Comparison of ENCODE assay signal across 8 mouse cellular contexts in genomic region chr6:126165591-126166155, GRCm38 (mm10). TPM values are rescaled to one million over a fixed set of nuclear protein-coding genes. Genes with fewer than 3 reads are reported as not detected.
DNase-seq lines count a peak whose midpoint lies in the region; ATAC-seq and TF ChIP-seq lines count a peak whose summit lies in the region.
"Had no signal": no experiment of that assay in that cellular context is flagged by ENCODE, and none has a peak within 500 bp of the region (broad histone marks: within the 10 kb centered on the region; RNA-seq: fewer than 3 reads in every experiment).

No protein-coding gene starts in this region.

- peak overlapping the region; percentile 44; the same call in 1 of the 2 replicates for H3K4me2 ChIP-seq in liver, embryonic 12.5 days
- H3K4me2 ChIP-seq in hindbrain, embryonic 14.5 days (replicated peaks): 0 out of 2 replicates have a peak overlapping the region, but pooled peaks have one; percentile 3
- H3K4me2 ChIP-seq in neural tube, embryonic 12.5 days (replicated peaks): peak overlapping the region; percentile 59

- H3K9ac ChIP-seq in liver, embryonic 12.5 days: no peak overlapping the region
- H3K9ac ChIP-seq in hindbrain, embryonic 14.5 days: no peak overlapping the region
- H3K9ac ChIP-seq in neural tube, embryonic 12.5 days: no peak overlapping the region; the same call in 1 of the 2 replicates

- peak overlapping the region; percentile 17 for H3K4me3 ChIP-seq in liver, embryonic 12.5 days
- peak overlapping the region; percentile 36 for H3K4me3 ChIP-seq in embryonic fibroblast, embryonic 13.5 days (ENCODE audit: insufficient read depth, low read length)
- no peak overlapping the region for H3K4me3 ChIP-seq in hindbrain, embryonic 14.5 days (replicated peaks; ENCODE audit: low read length)
- H3K4me3 ChIP-seq in neural tube, embryonic 12.5 days: peak overlapping the region; percentile 18; the same call in 1 of the 2 replicates

- no peak for ATAC-seq in liver, embryonic 12.5 days
- no peak for ATAC-seq in hindbrain, embryonic 14.5 days (ENCODE audit: low FRiP score)
- no peak for ATAC-seq in neural tube, embryonic 12.5 days (ENCODE audit: low FRiP score, low read depth)
- ATAC-seq: lung, postnatal 0 days had no signal

- H3K36me3 ChIP-seq in liver, embryonic 12.5 days: no peaks in the 10 kb centered on the region
- H3K36me3 ChIP-seq in hindbrain, embryonic 14.5 days (replicated peaks; ENCODE audit: control insufficient read depth, insufficient read depth): no peaks in the 10 kb centered on the region
- no peaks in the 10 kb centered on the region for H3K36me3 ChIP-seq in neural tube, embryonic 12.5 days

- H3K4me1 ChIP-seq in liver, embryonic 12.5 days: no peaks in the 10 kb centered on the region
- H3K4me1 ChIP-seq in embryonic fibroblast, embryonic 13.5 days (ENCODE audit: control insufficient read depth, insufficient read depth, low read length): no peaks in the 10 kb centered on the region; the same call in 1 of the 2 replicates
- peaks cover 43% of the 10 kb centered on the region for H3K4me1 ChIP-seq in hindbrain, embryonic 14.5 days (replicated peaks; ENCODE audit: control insufficient read depth, insufficient read depth, low read length)
- peaks cover 43% of the 10 kb centered on the region for H3K4me1 ChIP-seq in neural tube, embryonic 12.5 days

- H3K27me3 ChIP-seq in liver, embryonic 12.5 days (replicated peaks): peaks cover 79% of the 10 kb centered on the region
- H3K27me3 ChIP-seq in hindbrain, embryonic 14.5 days (ENCODE audit: control insufficient read depth, insufficient read depth, low read length): peaks cover 73% of the 10 kb centered on the region
- peaks cover 59% of the 10 kb centered on the region for H3K27me3 ChIP-seq in neural tube, embryonic 12.5 days (replicated peaks)

- WGBS in liver, embryonic 12.5 days (ENCODE audit: insufficient replicate concordance): 3% methylated on average over 17 of the region's 17 CpGs
- WGBS in hindbrain, embryonic 14.5 days: 3% methylated on average over 17 of the region's 17 CpGs
- 1% methylated on average over 17 of the region's 17 CpGs for WGBS in neural tube, embryonic 12.5 days

- DNase-seq in liver: no peak
- no peak for DNase-seq in hindbrain, embryonic 14.5 days (ENCODE audit: low spot score)
- no peak for DNase-seq in adrenal gland, adult (ENCODE audit: inconsistent age in 2 of 2, low spot score in 1 of 2)
- no peak for DNase-seq in adrenal gland, adult 8-10 months

- H3K27ac ChIP-seq in liver, embryonic 12.5 days: no peak overlapping the region
- H3K27ac ChIP-seq in embryonic fibroblast, embryonic 13.5 days (ENCODE audit: insufficient read depth, low read length): no peak overlapping the region
- H3K27ac ChIP-seq in hindbrain, embryonic 14.5 days: no peak overlapping the region
- H3K27ac ChIP-seq in neural tube, embryonic 12.5 days: no peak overlapping the region

- no peak for TF ChIP-seq CTCF in embryonic fibroblast, embryonic 13.5 days (IDR thresholded peaks at IDR 0.05; ENCODE audit: borderline replicate concordance, insufficient read depth, low read length)

- no peaks in the 10 kb centered on the region for H3K9me3 ChIP-seq in liver, embryonic 12.5 days (replicated peaks)
- H3K9me3 ChIP-seq in hindbrain, embryonic 14.5 days (ENCODE audit: control insufficient read depth, low read length): no peaks in the 10 kb centered on the region
- no peaks in the 10 kb centered on the region for H3K9me3 ChIP-seq in neural tube, embryonic 12.5 days

- no peak for TF ChIP-seq POLR2A in embryonic fibroblast, embryonic 13.5 days (IDR thresholded peaks at IDR 0.05; ENCODE audit: low read depth, low read length)

RNA-seq across cellular contexts. Expression of gene Ntf3, which starts 1.0 kb away (rescaled TPM):
- polyA plus RNA-seq in liver, embryonic 12.5 days (2016; fragmentation: Nextera tagmentation; extraction: Ambion mirVana): 2.2 and 2.4 TPM in 2 replicates
- polyA plus RNA-seq in embryonic fibroblast, embryonic 13.5 days (2011; ENCODE audit: insufficient read length, low read depth, missing spikeins): 8.0 and 9.1 TPM in 2 replicates
- 3.0 and 3.4 TPM in 2 replicates for polyA plus RNA-seq in hindbrain, embryonic 14.5 days (2014; fragmentation: Nextera tagmentation; extraction: Ambion mirVana)
- polyA plus RNA-seq in neural tube, embryonic 12.5 days (2016; fragmentation: Nextera tagmentation; extraction: Ambion mirVana): 12.6 and 12.9 TPM in 2 replicates
- total RNA-seq in adrenal gland, adult 8-10 months (2022): 1 to 10 TPM; 1.3 to 4.1 (median 2.6) TPM

Comparison
In these comparisons a context has a peak if more than half of its experiments do, and no peak if none do; other contexts are left out.
1. H3K4me2 ChIP-seq: peak in every context shown above with its lines; median percentile 59 in neural tube, embryonic 12.5 days; 44 in liver, embryonic 12.5 days; 3 in hindbrain, embryonic 14.5 days.